Mouse (Mus musculus): Measurements from ENCODE around the gene Hadhb.

Hadhb gene

GRCm38 (mm10) chr5:30128680-30129079 is 26.4 kb upstream of the Hadhb start:
- DNase-seq (ENCODE audit: low spot score) = no peak

- no peak for DNase-seq (ENCODE audit: low spot score)
These were observed 23.8 kb upstream of the Hadhb start for GRCm38 (mm10) chr5:30131246-30131645.

- no peak for DNase-seq (ENCODE audit: low spot score)
These were observed 22.9 kb upstream of the Hadhb start for GRCm38 (mm10) chr5:30132173-30132572.

- DNase-seq (ENCODE audit: low spot score) = no peak
These were observed 19.3 kb upstream of the Hadhb start for GRCm38 (mm10) chr5:30135711-30136231.

GRCm38 (mm10) chr5:30137271-30137670 is 17.8 kb upstream of the Hadhb start:
- DNase-seq (ENCODE audit: low spot score) = no peak

- no peak for DNase-seq (ENCODE audit: low spot score)
These were observed 16.9 kb upstream of the Hadhb start for GRCm38 (mm10) chr5:30138193-30138592.

GRCm38 (mm10) chr5:30146526-30146925 is 8.5 kb upstream of the Hadhb start:
- no peak for DNase-seq (ENCODE audit: low spot score)

GRCm38 (mm10) chr5:30148133-30148920 is 6.7 kb upstream of the Hadhb start:
- DNase-seq (ENCODE audit: low spot score) = no peak

- DNase-seq (ENCODE audit: low spot score) = no peak
These were observed 3.0 kb upstream of the Hadhb start for GRCm38 (mm10) chr5:30152007-30152406.

- DNase-seq (ENCODE audit: low spot score) = no peak
These were observed 2.6 kb upstream of the Hadhb start for GRCm38 (mm10) chr5:30152413-30152812.

GRCm38 (mm10) chr5:30153222-30153621 is 1.8 kb upstream of the Hadhb start:
- DNase-seq (ENCODE audit: low spot score) = no peak

- DNase-seq (ENCODE audit: low spot score) = no peak
These were observed 1.0 kb upstream of the Hadhb start for GRCm38 (mm10) chr5:30154013-30154412.

GRCm38 (mm10) chr5:30155395-30155792 is 346 bp downstream of the Hadhb start:
- DNase-seq (ENCODE audit: low spot score) = no peak

GRCm38 (mm10) chr5:30155821-30156629 is 977 bp downstream of the Hadhb start:
- DNase-seq (ENCODE audit: low spot score) = no peak

GRCm38 (mm10) chr5:30159601-30160000 is 4.6 kb downstream of the Hadhb start:
- DNase-seq (ENCODE audit: low spot score) = no peak

GRCm38 (mm10) chr5:30161836-30162235 is 6.8 kb downstream of the Hadhb start:
- no peak for DNase-seq (ENCODE audit: low spot score)

GRCm38 (mm10) chr5:30162339-30162738 is 7.3 kb downstream of the Hadhb start:
- no peak for DNase-seq (ENCODE audit: low spot score)

GRCm38 (mm10) chr5:30165234-30165946 is 10.3 kb downstream of the Hadhb start:
- no peak for DNase-seq (ENCODE audit: low spot score)

GRCm38 (mm10) chr5:30170303-30170940 is 15.4 kb downstream of the Hadhb start:
- DNase-seq (ENCODE audit: low spot score) = no peak

GRCm38 (mm10) chr5:30172115-30172514 is 17.1 kb downstream of the Hadhb start:
- DNase-seq (ENCODE audit: low spot score) = no peak

- no peak for DNase-seq (ENCODE audit: low spot score)
These were observed 18.1 kb downstream of the Hadhb start for GRCm38 (mm10) chr5:30172931-30173692.
